Mouse (Mus musculus) forebrain, embryonic 14.5 days (tissue): ENCODE results near the gene Gm43518. TPM values are rescaled to one million over a fixed set of nuclear protein-coding genes. Genes with fewer than 3 reads are reported as not detected.

Source experiments
- ATAC-seq: fragments of 200-750 bp; cut with Nextera tagmentation; 2 replicates; pipeline ENCODE4 v1.8.0; 2017; ENCODE audit warnings: mild to moderate bottlenecking, moderate library complexity
- DNase-seq: peaks from one replicate; pipeline ENCODE4 v3.0.0-alpha.2; 2015; ENCODE audit warnings: low spot score
- H3K27ac ChIP-seq: fragments of 300-500 bp; sonication (generic); 2 replicates; pipeline ENCODE4 v1.5.1; 2014; ENCODE audit warnings: low read depth, mild to moderate bottlenecking, control low read depth, low read length, moderate library complexity
- H3K27me3 ChIP-seq: fragments of 300-500 bp; sonication (generic); replicated peaks from 2 replicates; pipeline ENCODE4 v1.6.1; 2014; ENCODE audit warnings: low read length, control low read depth, mixed read lengths; ENCODE audit not compliant: control insufficient read depth, insufficient read depth
- H3K36me3 ChIP-seq: fragments of 300-500 bp; sonication (generic); 2 replicates; pipeline ENCODE4 v1.6.1; 2014; ENCODE audit warnings: low read length, control low read depth; ENCODE audit not compliant: control insufficient read depth, insufficient read depth
- H3K4me1 ChIP-seq: fragments of 300-500 bp; sonication (generic); 2 replicates; pipeline ENCODE4 v1.6.1; 2014; ENCODE audit warnings: antibody characterized with exemption, low read length, control low read depth; ENCODE audit not compliant: control insufficient read depth, insufficient read depth
- H3K4me2 ChIP-seq: fragments of 300-500 bp; sonication (generic); 2 replicates; pipeline ENCODE4 v1.6.1; 2014; ENCODE audit warnings: mild to moderate bottlenecking, control low read depth, low read length
- H3K4me3 ChIP-seq: fragments of 300-500 bp; sonication (generic); 2 replicates; pipeline ENCODE4 v1.5.1; 2014; ENCODE audit warnings: low read depth, low read length, control low read depth
- H3K9ac ChIP-seq: fragments of 300-500 bp; sonication (generic); 2 replicates; pipeline ENCODE4 v1.6.1; 2014; ENCODE audit warnings: mild to moderate bottlenecking, low read length, control low read depth, moderate library complexity
- H3K9me3 ChIP-seq: fragments of 300-500 bp; sonication (generic); replicated peaks from 2 replicates; pipeline ENCODE4 v1.6.1; 2016; ENCODE audit warnings: low read length, control low read depth, mixed read lengths; ENCODE audit not compliant: control insufficient read depth
- WGBS: fragments of 180-500 bp; shearing (Covaris S2); extraction: QIAGEN DNeasy Blood & Tissue Kit; methylation state at CpG from one replicate; pipeline ENCODE4 v1.1.7; 2014; 5-methylcytosine and 5-hydroxymethylcytosine counted together
- polyA plus RNA-seq: library from polyadenylated mRNA; unstranded; fragments of >200 nt; fragmentation: Nextera tagmentation; extraction: Ambion mirVana; gene quantifications from 2 replicates; pipeline ENCODE4 v1.2.1, GENCODE M21; 2014

Gm43518 gene
- polyA plus RNA-seq, 1 experiment from 2014 or later: 0.70 TPM

- Histone ChIP-seq H3K9me3 (no peaks in the 10 kb centered on the region), H3K9ac (no peak overlapping the region), H3K27me3 (no peaks in the 10 kb centered on the region), H3K4me3 (no peak overlapping the region), H3K4me2 (no peak overlapping the region), H3K27ac (no peak overlapping the region), H3K4me1 (peaks cover 7% of the 10 kb centered on the region; the same call in 1 of the 2 replicates), H3K36me3 (no peaks in the 10 kb centered on the region)
- 78% methylated on average over 5 of the region's 5 CpGs for WGBS
- no peak for ATAC-seq
- no peak for DNase-seq
Measured at GRCm38 (mm10) chr5:123978131-123978530, 50.9 kb downstream of the Gm43518 start.

DNA sequence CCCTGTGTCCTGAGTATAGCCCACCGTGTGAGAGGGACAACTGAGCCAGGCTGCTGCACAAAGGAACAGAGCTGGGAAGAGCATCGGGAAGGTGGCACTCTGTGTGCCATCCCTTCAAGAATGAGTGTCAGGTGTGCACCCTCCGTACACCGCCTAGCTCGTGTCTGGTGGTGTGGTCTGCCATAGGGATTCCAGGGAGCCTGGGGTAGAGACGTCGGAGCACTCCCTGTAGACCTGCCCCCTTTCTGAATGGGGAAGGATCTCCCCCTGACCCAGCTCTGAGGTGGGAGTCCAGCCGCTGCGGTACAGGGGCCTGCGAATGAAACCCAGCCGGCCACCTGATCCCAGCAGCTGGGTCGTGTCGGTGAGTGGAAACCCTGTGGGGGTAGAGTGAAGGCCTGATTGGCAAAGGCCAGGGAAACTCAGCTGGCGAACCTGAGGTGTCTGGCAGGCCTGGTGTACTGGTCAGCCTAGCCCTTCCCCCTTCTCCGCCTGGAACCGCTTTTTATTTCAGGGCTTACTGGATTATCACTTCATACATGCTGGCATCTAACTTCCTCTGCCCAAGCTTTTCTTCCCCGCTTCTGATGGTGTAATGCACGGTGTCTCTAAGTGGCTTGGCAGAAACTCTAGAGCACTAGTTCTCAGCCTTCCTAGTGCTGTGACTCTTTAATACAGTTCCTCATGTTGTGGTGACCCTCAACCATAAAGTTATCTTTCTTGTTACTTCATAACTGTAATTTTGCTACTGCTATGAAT lies 52.2 kb downstream of the Gm43518 start:
- Histone ChIP-seq H3K9ac (no peak overlapping the region), H3K4me3 (no peak overlapping the region), H3K4me1 (peaks cover 5% of the 10 kb centered on the region; the same call in 1 of the 2 replicates), H3K4me2 (no peak overlapping the region), H3K27ac (no peak overlapping the region), H3K36me3 (no peaks in the 10 kb centered on the region), H3K27me3 (no peaks in the 10 kb centered on the region), H3K9me3 (no peaks in the 10 kb centered on the region)
- WGBS: 84% methylated on average over 18 of the region's 18 CpGs
- DNase-seq (no peak), ATAC-seq (no peak)

- ATAC-seq (no peak), DNase-seq (no peak)
- no peaks in the 10 kb centered on the region for H3K9me3 ChIP-seq
- 69% methylated on average over 4 of the region's 4 CpGs for WGBS
- no peak overlapping the region for H3K9ac ChIP-seq
- H3K36me3 ChIP-seq: no peaks in the 10 kb centered on the region
- H3K4me2 ChIP-seq: no peak overlapping the region
- no peaks in the 10 kb centered on the region for H3K4me1 ChIP-seq
- H3K27me3 ChIP-seq: no peaks in the 10 kb centered on the region
- H3K4me3 ChIP-seq: no peak overlapping the region
- H3K27ac ChIP-seq: no peak overlapping the region
Measured at GRCm38 (mm10) chr5:123979980-123980369, 52.8 kb downstream of the Gm43518 start.

DNA sequence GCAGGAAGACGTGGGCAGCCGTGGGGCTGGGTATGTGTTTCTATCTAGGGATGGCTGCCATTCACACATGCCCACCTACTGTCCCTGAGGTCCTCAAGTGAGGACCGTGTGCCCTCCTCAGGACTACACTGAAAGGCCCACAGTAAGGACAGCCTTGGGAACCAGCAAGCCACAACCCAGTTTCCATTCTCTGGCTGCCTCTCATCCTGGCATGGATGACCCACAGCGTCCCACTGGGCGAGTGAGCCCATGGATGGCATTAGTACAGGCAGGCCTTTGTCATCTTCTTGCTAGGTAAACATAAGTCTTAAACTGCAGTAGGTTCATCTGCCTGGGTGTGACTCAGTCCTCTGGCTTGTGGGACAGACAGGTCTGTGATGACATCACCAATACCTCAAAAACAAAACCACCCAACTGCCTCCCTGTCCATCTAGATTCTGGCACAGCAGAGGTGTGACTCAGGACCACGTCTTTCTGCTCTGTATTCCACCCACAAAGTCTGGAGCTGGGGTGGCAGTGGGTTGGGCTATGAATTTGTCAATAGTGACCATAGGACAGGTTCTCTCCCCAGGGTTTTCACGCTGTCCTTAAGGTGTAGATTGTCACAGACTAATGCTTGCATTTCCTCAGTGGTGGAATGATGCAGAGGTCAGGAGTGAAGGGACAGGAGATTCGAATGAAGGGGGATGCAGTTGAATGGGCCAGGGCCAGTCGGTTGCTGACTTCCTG lies 53.5 kb downstream of the Gm43518 start:
- DNase-seq (no peak), ATAC-seq (no peak)
- H3K27me3 ChIP-seq: no peaks in the 10 kb centered on the region

GRCm38 (mm10) chr5:123981250-123981554 lies 54.0 kb downstream of the Gm43518 start:
- WGBS: 74% methylated on average over 6 of the region's 6 CpGs
- Histone ChIP-seq H3K27ac (no peak overlapping the region), H3K36me3 (no peaks in the 10 kb centered on the region), H3K9me3 (no peaks in the 10 kb centered on the region), H3K9ac (no peak overlapping the region), H3K4me2 (no peak overlapping the region), H3K4me3 (no peak overlapping the region), H3K4me1 (no peaks in the 10 kb centered on the region), H3K27me3 (no peaks in the 10 kb centered on the region)
- ATAC-seq: no peak
- DNase-seq: no peak

More for the DNA sequence above, 53.5 kb downstream of the Gm43518 start:
- WGBS: 82% methylated on average over 9 of the region's 9 CpGs
- Histone ChIP-seq H3K9ac (no peak overlapping the region), H3K4me2 (no peak overlapping the region), H3K9me3 (no peaks in the 10 kb centered on the region), H3K4me3 (no peak overlapping the region), H3K36me3 (no peaks in the 10 kb centered on the region), H3K4me1 (no peaks in the 10 kb centered on the region), H3K27ac (no peak overlapping the region)

GRCm38 (mm10) chr5:123982838-123983237 lies 55.6 kb downstream of the Gm43518 start:
- no peaks in the 10 kb centered on the region for H3K27me3 ChIP-seq
- H3K4me2 ChIP-seq: no peak overlapping the region
- ATAC-seq (no peak), DNase-seq (no peak)
- H3K9me3 ChIP-seq: no peaks in the 10 kb centered on the region
- H3K4me3 ChIP-seq: no peak overlapping the region
- WGBS: 82% methylated on average over 11 of the region's 11 CpGs
- no peak overlapping the region for H3K27ac ChIP-seq
- no peaks in the 10 kb centered on the region for H3K4me1 ChIP-seq
- no peaks in the 10 kb centered on the region for H3K36me3 ChIP-seq
- no peak overlapping the region for H3K9ac ChIP-seq

DNA sequence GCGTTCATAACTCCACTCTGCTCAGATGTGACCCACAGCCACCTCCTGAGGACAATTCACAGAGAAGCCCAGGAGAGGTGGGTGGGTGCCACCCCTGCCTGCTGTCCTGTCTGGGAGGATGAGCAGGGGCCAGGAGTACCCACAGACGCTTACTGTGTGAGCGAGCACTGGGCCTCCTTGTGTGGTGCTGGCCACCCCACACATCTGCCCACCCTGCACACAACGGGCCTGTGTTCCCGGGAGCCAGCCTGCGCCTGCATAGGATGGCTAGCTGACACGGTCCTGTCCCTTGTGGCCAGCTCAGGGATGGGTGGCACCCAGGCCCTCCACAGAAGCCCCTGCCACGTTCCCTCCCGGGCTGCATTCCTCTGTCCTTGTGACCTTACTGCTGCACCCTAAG lies 58.2 kb downstream of the Gm43518 start:
- no peak for ATAC-seq
- Histone ChIP-seq H3K27me3 (no peaks in the 10 kb centered on the region), H3K4me1 (no peaks in the 10 kb centered on the region)

DNA sequence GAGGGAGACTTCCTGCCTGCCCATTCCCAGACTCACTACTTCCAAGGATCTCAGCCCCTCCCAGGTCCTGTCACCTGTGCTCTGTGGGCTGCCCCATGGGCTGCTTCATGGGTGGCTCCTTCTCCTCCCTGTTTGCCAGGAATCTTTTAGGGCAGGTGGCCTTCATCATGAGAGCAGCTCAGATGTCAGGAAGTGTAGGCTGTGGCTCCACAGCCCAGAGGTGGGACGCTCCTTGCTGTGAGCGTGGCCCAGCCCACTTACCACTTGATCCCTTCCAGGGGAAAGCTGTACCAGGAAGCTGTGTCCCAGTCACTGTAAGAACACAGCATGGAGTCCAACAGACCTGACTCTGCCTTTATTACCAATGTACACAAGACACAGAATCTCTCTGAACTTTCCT lies 59.7 kb downstream of the Gm43518 start:
- Histone ChIP-seq H3K9ac (no peak overlapping the region), H3K4me1 (no peaks in the 10 kb centered on the region), H3K36me3 (peaks cover 4% of the 10 kb centered on the region; the same call in 1 of the 2 replicates), H3K4me2 (no peak overlapping the region), H3K9me3 (no peaks in the 10 kb centered on the region), H3K4me3 (no peak overlapping the region), H3K27ac (no peak overlapping the region), H3K27me3 (no peaks in the 10 kb centered on the region)
- ATAC-seq (no peak), DNase-seq (no peak)
- WGBS: 95% methylated on average over 2 of the region's 2 CpGs

More for the DNA sequence above, 58.2 kb downstream of the Gm43518 start:
- WGBS: 85% methylated on average over 9 of the region's 9 CpGs
- Histone ChIP-seq H3K27ac (no peak overlapping the region), H3K9me3 (no peaks in the 10 kb centered on the region), H3K36me3 (peaks cover 4% of the 10 kb centered on the region; the same call in 1 of the 2 replicates), H3K4me3 (no peak overlapping the region), H3K9ac (no peak overlapping the region), H3K4me2 (no peak overlapping the region)
- DNase-seq: no peak

DNA sequence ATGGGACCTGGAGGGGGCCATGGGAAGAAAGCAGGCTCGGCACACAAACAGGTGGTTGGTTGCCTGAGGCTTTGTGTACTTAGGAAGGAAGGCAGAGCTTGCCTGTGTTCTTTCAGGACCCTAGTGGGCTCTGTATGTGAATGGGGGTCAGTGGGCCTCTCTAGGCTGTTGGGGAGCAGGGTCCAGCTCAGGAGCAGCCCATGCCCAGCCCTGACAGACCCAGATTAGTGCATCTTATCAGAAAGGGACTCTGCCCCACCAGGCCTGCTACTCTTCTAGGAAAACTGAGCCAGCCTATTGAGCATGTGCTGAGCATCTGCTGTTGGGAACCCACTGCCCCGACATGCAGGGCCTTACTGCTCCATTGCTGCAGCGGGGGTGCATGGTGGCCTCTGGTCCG lies 60.3 kb downstream of the Gm43518 start:
- 79% methylated on average over 4 of the region's 4 CpGs for WGBS
- H3K27ac ChIP-seq: no peak overlapping the region
- H3K27me3 ChIP-seq: no peaks in the 10 kb centered on the region
- H3K36me3 ChIP-seq: peaks cover 8% of the 10 kb centered on the region; the same call in 1 of the 2 replicates
- H3K4me3 ChIP-seq: no peak overlapping the region
- ATAC-seq (no peak), DNase-seq (no peak)
- no peak overlapping the region for H3K9ac ChIP-seq
- no peak overlapping the region for H3K4me2 ChIP-seq
- no peaks in the 10 kb centered on the region for H3K9me3 ChIP-seq
- H3K4me1 ChIP-seq: no peaks in the 10 kb centered on the region
